Mouse (Mus musculus) testis, adult 2 months (tissue): ENCODE results near the gene St3gal3. TPM values are rescaled to one million over a fixed set of nuclear protein-coding genes. Genes with fewer than 3 reads are reported as not detected.

Experiments
- H3K27ac ChIP-seq: fragments of 200-500 bp; 2 replicates; pipeline ENCODE4 v1.5.1; 2012; ENCODE audit warnings: low read depth, low read length; ENCODE audit not compliant: control insufficient read depth, insufficient read depth
- H3K27me3 ChIP-seq: fragments of 200-500 bp; 2 replicates; pipeline ENCODE4 v1.6.1; 2012; ENCODE audit warnings: mild to moderate bottlenecking, low read length, moderate library complexity; ENCODE audit not compliant: control insufficient read depth, insufficient read depth
- H3K36me3 ChIP-seq: fragments of 200-500 bp; 2 replicates; pipeline ENCODE4 v1.6.1; 2012; ENCODE audit warnings: mild to moderate bottlenecking, low read length; ENCODE audit not compliant: control insufficient read depth, insufficient read depth
- H3K4me1 ChIP-seq: fragments of 200-500 bp; 2 replicates; pipeline ENCODE4 v1.6.1; 2012; ENCODE audit warnings: low read length; ENCODE audit not compliant: control insufficient read depth, insufficient read depth
- H3K4me3 ChIP-seq: fragments of 200-500 bp; 2 replicates; pipeline ENCODE4 v1.5.1; 2012; ENCODE audit warnings: low read depth, mild to moderate bottlenecking, low read length, moderate library complexity, mixed read lengths; ENCODE audit not compliant: control insufficient read depth
- CTCF ChIP-seq: fragments of 200-500 bp; IDR thresholded peaks from 2 replicates; pipeline ENCODE4 v1.5.1; 2012; ENCODE audit warnings: low read depth, mild to moderate bottlenecking, inconsistent platforms, low read length, moderate library complexity; ENCODE audit not compliant: control insufficient read depth, insufficient read depth, insufficient replicate concordance
- POLR2A ChIP-seq: fragments of 200-500 bp; IDR thresholded peaks from 2 replicates; pipeline ENCODE4 v1.6.1; 2012; ENCODE audit warnings: low read depth, mild to moderate bottlenecking, inconsistent platforms, low read length, moderate library complexity; ENCODE audit not compliant: control insufficient read depth
- polyA plus RNA-seq: library from polyadenylated mRNA; depleted of rRNA; stranded (reverse); fragments of >200 nt; gene quantifications from 2 replicates; pipeline ENCODE4 v1.2.3, GENCODE M21; 2012

The St3gal3 gene
- polyA plus RNA-seq, 1 experiment, result 3.4 TPM

DNA sequence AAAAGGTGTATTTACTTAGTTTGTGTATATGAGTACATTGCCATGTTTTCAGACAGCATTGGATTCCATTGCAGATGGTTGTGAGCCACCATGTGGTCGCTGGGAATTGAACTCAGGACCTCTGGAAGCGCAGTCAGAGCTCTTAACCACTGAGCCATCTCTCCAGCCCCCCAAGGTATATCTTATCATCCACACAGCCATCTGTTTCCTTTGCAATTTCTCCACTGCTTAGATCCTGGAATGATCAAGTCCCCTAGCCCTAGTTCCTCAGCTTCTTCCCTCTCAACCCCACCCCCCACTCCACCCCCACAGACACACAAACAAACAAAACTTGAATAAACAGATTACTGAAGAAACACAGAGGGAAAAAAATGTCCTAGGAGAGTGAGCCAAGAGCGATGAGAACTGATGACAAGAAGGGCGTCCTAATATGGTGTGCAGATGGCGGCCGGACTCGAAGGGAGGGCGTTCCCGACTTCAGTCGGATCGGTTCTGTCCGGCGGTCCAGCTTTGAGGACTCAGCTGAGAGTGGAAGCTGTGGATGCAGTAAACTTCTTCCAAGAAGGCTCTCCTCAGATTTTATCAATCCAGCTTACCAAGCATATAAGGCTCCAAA is 73.7 kb downstream of the St3gal3 start:
- no peaks in the 10 kb centered on the region for H3K4me1 ChIP-seq
- TF ChIP-seq CTCF, result no peak
- no peak for TF ChIP-seq POLR2A
- H3K27ac ChIP-seq, result no peak overlapping the region
- no peaks in the 10 kb centered on the region for H3K27me3 ChIP-seq
- no peak overlapping the region for H3K4me3 ChIP-seq
- no peaks in the 10 kb centered on the region for H3K36me3 ChIP-seq

DNA sequence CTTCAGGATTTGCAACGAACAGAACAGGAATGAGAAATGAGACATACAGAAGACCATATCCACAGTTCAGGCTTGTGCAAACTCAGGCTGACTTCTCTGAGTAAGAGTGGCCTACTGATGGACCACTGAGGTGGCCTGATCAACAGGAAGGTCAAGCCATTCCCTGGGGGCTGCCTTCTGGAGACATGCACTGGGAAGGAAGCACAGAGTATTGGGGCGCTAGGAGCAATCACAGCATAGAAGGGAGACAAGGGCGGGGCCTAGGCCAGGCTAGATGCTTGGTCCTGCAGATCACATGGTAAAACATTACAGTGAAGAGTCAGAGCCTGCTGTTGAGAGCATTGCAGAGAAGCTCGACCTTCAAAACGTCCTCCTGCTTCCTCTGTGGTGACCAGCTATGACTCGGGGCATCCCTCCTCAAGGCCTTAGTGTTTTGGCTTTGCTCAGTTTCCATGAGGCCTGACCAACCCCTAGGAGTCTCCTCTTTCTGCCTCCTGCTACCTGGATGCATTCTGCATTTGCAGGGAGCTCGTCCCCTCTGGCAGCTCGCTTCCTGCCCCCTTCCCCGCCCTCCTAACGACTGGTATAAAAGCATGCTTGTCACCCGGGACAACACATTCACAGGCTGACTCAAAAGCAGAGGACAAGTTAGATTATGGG is 74.8 kb downstream of the St3gal3 start:
- Histone ChIP-seq H3K4me1 (no peaks in the 10 kb centered on the region), H3K27ac (no peak overlapping the region), H3K27me3 (no peaks in the 10 kb centered on the region), H3K4me3 (no peak overlapping the region), H3K36me3 (no peaks in the 10 kb centered on the region)
- no peak for TF ChIP-seq POLR2A
- TF ChIP-seq CTCF, result no peak

DNA sequence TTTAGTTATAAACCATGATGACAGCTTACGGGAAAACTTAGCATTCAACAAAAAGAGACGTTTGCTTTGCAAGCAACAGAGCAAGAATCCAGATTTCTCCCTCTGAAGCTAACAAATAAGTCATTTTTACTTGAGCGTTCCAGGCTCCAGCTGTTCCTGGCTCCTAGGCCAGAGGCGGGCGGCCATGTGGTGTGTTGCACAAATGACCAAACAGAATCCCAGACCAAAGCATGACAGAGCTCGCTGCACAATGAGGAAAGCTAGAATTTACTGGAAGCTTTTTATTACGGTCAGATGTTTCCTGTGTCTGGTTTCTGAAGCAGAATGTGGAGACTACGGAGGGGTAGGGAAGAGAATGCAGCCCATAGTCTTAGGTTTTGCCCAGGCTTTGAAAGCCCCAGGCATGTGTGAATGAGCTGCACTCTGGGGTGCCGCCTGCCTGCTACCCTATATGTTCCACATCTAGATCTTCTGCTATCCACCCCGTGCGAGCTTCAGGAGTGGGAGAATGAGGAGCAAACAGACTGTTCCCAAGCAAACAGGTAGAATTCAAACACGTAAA is 76.5 kb downstream of the St3gal3 start:
- Histone ChIP-seq H3K27me3 (no peaks in the 10 kb centered on the region), H3K36me3 (no peaks in the 10 kb centered on the region), H3K4me1 (no peaks in the 10 kb centered on the region), H3K27ac (no peak overlapping the region), H3K4me3 (no peak overlapping the region)
- no peak for TF ChIP-seq POLR2A
- no peak for TF ChIP-seq CTCF

DNA sequence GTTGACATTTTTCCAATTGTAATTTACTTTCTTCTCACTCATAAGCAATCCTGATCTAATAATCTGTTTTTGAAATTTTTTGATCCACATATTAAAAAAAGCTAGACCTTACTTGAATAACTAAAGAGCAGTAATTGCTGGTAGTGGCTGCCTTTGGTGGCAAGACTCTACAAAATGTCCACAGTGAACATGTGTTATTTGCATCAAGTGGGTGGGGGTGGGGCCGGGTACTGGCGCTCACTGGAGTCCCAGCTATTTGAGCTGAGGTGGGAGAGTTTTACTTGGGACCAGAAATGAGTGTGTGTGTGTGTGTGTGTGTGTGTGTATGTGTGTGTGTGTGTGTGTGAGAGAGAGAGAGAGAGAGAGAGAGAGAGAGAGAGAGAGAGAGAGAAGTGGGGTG is 77.6 kb downstream of the St3gal3 start:
- no peak overlapping the region for H3K4me3 ChIP-seq
- H3K4me1 ChIP-seq, result no peaks in the 10 kb centered on the region
- H3K27ac ChIP-seq, result no peak overlapping the region
- no peaks in the 10 kb centered on the region for H3K36me3 ChIP-seq
- TF ChIP-seq CTCF, result no peak
- no peak for TF ChIP-seq POLR2A
- H3K27me3 ChIP-seq, result no peaks in the 10 kb centered on the region

DNA sequence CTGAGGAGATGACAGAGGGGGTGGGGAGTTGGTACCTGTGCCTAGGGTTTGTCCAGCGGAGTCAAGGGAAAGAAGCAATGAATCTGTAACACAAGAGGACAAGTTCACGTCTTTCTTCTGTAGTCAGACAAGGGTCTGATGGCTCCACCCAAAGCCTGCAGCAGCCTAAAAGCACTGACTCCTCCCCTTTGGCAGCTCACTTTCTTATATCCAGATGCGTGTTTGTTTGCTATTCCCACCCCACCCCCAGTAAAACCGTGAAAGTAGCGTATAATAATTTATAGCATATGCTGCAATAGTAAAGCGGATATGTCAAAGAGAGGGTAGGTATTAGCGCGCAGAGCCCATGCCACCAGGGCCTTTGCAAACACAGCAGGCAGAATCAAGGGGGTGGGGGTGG is 80.1 kb downstream of the St3gal3 start:
- no peaks in the 10 kb centered on the region for H3K27me3 ChIP-seq
- no peak overlapping the region for H3K4me3 ChIP-seq
- no peak overlapping the region for H3K27ac ChIP-seq
- no peaks in the 10 kb centered on the region for H3K4me1 ChIP-seq
- no peak for TF ChIP-seq CTCF
- no peaks in the 10 kb centered on the region for H3K36me3 ChIP-seq

DNA sequence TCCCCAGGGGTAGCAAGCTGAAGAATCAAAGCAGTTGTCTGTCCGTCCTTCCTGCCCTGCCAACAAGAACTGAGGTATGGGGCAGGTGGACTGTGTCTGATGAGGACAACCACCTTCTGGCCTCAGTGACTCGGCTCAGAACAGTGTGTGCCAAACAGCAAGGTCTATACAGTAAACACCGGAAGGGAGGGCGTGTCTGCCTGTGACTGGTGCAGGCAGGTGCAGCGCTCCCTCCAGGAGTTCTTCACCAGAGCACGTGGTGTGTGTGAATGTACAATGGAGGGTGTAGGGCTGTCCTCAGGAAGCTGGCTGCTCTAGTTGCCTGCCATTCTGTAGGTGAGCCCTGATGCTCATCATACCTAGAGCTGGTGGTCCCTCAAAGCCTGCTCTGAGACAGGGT is 80.8 kb downstream of the St3gal3 start:
- no peak overlapping the region for H3K27ac ChIP-seq
- no peaks in the 10 kb centered on the region for H3K36me3 ChIP-seq
- no peak overlapping the region for H3K4me3 ChIP-seq
- H3K4me1 ChIP-seq, result no peaks in the 10 kb centered on the region
- TF ChIP-seq CTCF, result no peak
- TF ChIP-seq POLR2A, result no peak
- H3K27me3 ChIP-seq, result no peaks in the 10 kb centered on the region

DNA sequence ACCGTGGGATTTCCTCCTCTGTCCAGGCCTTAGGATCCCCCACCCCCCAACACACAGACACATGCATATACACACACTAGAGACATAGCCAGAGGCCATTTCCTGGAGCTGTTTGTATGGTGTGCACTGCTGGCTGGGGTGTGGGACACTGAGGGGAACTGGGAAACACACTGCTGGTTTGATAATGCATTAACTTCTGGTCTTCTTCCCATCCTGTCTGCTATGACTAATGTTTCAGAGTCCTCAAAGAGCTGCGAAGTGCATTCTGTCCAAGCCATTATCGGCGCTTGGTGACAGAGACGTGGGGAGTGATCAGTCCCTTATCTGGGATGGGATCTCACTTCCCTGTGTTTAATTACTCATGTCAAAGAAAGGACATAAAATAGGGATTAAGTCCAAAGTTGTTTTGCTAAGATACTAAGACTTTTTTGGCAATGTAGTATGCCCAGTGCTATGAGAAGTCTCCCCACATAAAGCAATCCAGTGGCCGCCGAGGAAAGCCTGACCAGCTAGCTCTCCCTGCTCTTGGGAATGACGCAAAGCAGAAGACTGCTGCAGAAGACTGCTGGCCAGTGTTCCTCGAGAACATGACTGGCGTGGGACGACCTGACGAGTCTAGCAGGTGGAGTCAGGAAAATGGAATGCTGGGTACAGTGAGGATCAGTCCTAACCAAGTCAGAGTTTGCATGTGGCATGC is 85.0 kb downstream of the St3gal3 start:
- no peak overlapping the region for H3K27ac ChIP-seq
- H3K36me3 ChIP-seq, result no peaks in the 10 kb centered on the region
- H3K27me3 ChIP-seq, result no peaks in the 10 kb centered on the region
- H3K4me1 ChIP-seq, result no peaks in the 10 kb centered on the region
- TF ChIP-seq CTCF (no peak), POLR2A (no peak)
- no peak overlapping the region for H3K4me3 ChIP-seq
